Mouse (Mus musculus): ENCODE data around the gene Med8. TPM values are rescaled to one million over a fixed set of nuclear protein-coding genes. Genes with fewer than 3 reads are reported as not detected.

Med8 gene
- polyA plus RNA-seq, 1 experiment: 77.2 TPM

- no peaks in the 10 kb centered on the region for H3K27me3 ChIP-seq (ENCODE audit: control insufficient read depth, insufficient read depth, insufficient read length)
- peaks cover 16% of the 10 kb centered on the region for H3K36me3 ChIP-seq (ENCODE audit: control insufficient read depth, insufficient read depth)
- TF ChIP-seq MYOD1 (IDR thresholded peaks at IDR 0.05; ENCODE audit: control insufficient read depth, insufficient read length, low read depth): no peak
- no peak for TF ChIP-seq CEBPB (IDR thresholded peaks at IDR 0.05; ENCODE audit: low read depth)
- TF ChIP-seq MYOG (IDR thresholded peaks at IDR 0.05; ENCODE audit: control insufficient read depth, extremely low read depth, insufficient read length): no peak
- TF ChIP-seq USF1 (IDR thresholded peaks at IDR 0.05; ENCODE audit: low read depth): no peak
- TF ChIP-seq MAX (IDR thresholded peaks at IDR 0.05): no peak
- no peak for TF ChIP-seq FOSL1 (IDR thresholded peaks at IDR 0.05; ENCODE audit: insufficient read depth, low read length, poor library complexity, severe bottlenecking)
- no peak for TF ChIP-seq CTCF (IDR thresholded peaks at IDR 0.05; ENCODE audit: control insufficient read depth, insufficient read depth, insufficient read length)
- peak overlapping the region; percentile 65 for H3K4me3 ChIP-seq (ENCODE audit: insufficient read depth, poor library complexity, severe bottlenecking)
- peaks cover 40% of the 10 kb centered on the region for H3K79me2 ChIP-seq (ENCODE audit: control insufficient read depth, insufficient read depth)
- peak overlapping the region; percentile 78 for H3ac ChIP-seq (ENCODE audit: control insufficient read depth, insufficient read length, low read depth)
- peaks cover 16% of the 10 kb centered on the region for H3K79me3 ChIP-seq (ENCODE audit: low read depth)
These were observed 18.3 kb downstream of the Med8 start for GRCm38 (mm10) chr4:118427415-118427767.

- H3K36me3 ChIP-seq (ENCODE audit: control insufficient read depth, insufficient read depth): peaks cover 21% of the 10 kb centered on the region
- H3K4me3 ChIP-seq (ENCODE audit: insufficient read depth, poor library complexity, severe bottlenecking): peak within 1 kb of the TSS; percentile 65
- TF ChIP-seq MAX (IDR thresholded peaks at IDR 0.05): no peak
- TF ChIP-seq MYOG (IDR thresholded peaks at IDR 0.05; ENCODE audit: control insufficient read depth, extremely low read depth, insufficient read length): no peak
- TF ChIP-seq MYOD1 (IDR thresholded peaks at IDR 0.05; ENCODE audit: control insufficient read depth, insufficient read length, low read depth): no peak
- peak; percentile 62 for TF ChIP-seq CTCF (IDR thresholded peaks at IDR 0.05; ENCODE audit: control insufficient read depth, insufficient read depth, insufficient read length)
- TF ChIP-seq USF1 (IDR thresholded peaks at IDR 0.05; ENCODE audit: low read depth): no peak
- no peak for TF ChIP-seq CEBPB (IDR thresholded peaks at IDR 0.05; ENCODE audit: low read depth)
- TF ChIP-seq FOSL1 (IDR thresholded peaks at IDR 0.05; ENCODE audit: insufficient read depth, low read length, poor library complexity, severe bottlenecking): no peak
- H3ac ChIP-seq (ENCODE audit: control insufficient read depth, insufficient read length, low read depth): peak within 1 kb of the TSS; percentile 96
- H3K27me3 ChIP-seq (ENCODE audit: control insufficient read depth, insufficient read depth, insufficient read length): no peaks in the 10 kb centered on the region
- peaks cover 16% of the 10 kb centered on the region for H3K79me3 ChIP-seq (ENCODE audit: low read depth)
- H3K79me2 ChIP-seq (ENCODE audit: control insufficient read depth, insufficient read depth): peaks cover 42% of the 10 kb centered on the region
These were observed 18.8 kb downstream of the Med8 start, which contains the start of gene Elovl1 for GRCm38 (mm10) chr4:118427768-118428451. Elovl1 (plus strand) TSS chr4:118428093.

GRCm38 (mm10) chr4:118428531-118429214 is 19.5 kb downstream of the Med8 start:
- Histone ChIP-seq H3K79me2 (ENCODE audit: control insufficient read depth, insufficient read depth) (peaks cover 50% of the 10 kb centered on the region), H3K4me3 (ENCODE audit: insufficient read depth, poor library complexity, severe bottlenecking) (peak overlapping the region; percentile 65), H3K27me3 (ENCODE audit: control insufficient read depth, insufficient read depth, insufficient read length) (no peaks in the 10 kb centered on the region), H3K79me3 (ENCODE audit: low read depth) (peaks cover 16% of the 10 kb centered on the region), H3ac (ENCODE audit: control insufficient read depth, insufficient read length, low read depth) (peak overlapping the region; percentile 96), H3K36me3 (ENCODE audit: control insufficient read depth, insufficient read depth) (peaks cover 29% of the 10 kb centered on the region)
- TF ChIP-seq CEBPB (IDR thresholded peaks at IDR 0.05; ENCODE audit: low read depth): peak; percentile 61
- TF ChIP-seq USF1 (IDR thresholded peaks at IDR 0.05; ENCODE audit: low read depth): peak; percentile 20
- TF ChIP-seq MYOG (IDR thresholded peaks at IDR 0.05; ENCODE audit: control insufficient read depth, extremely low read depth, insufficient read length): no peak
- no peak for TF ChIP-seq MYOD1 (IDR thresholded peaks at IDR 0.05; ENCODE audit: control insufficient read depth, insufficient read length, low read depth)
- peak; percentile 35 for TF ChIP-seq MAX (IDR thresholded peaks at IDR 0.05)
- no peak for TF ChIP-seq FOSL1 (IDR thresholded peaks at IDR 0.05; ENCODE audit: insufficient read depth, low read length, poor library complexity, severe bottlenecking)

GRCm38 (mm10) chr4:118429215-118429895 is 20.2 kb downstream of the Med8 start:
- Histone ChIP-seq H3K4me3 (ENCODE audit: insufficient read depth, poor library complexity, severe bottlenecking) (peak overlapping the region; percentile 65), H3K79me2 (ENCODE audit: control insufficient read depth, insufficient read depth) (peaks cover 56% of the 10 kb centered on the region), H3K27me3 (ENCODE audit: control insufficient read depth, insufficient read depth, insufficient read length) (no peaks in the 10 kb centered on the region), H3K36me3 (ENCODE audit: control insufficient read depth, insufficient read depth) (peaks cover 36% of the 10 kb centered on the region), H3ac (ENCODE audit: control insufficient read depth, insufficient read length, low read depth) (peak overlapping the region; percentile 96), H3K79me3 (ENCODE audit: low read depth) (peaks cover 20% of the 10 kb centered on the region)
- no peak for TF ChIP-seq MAX (IDR thresholded peaks at IDR 0.05)
- no peak for TF ChIP-seq USF1 (IDR thresholded peaks at IDR 0.05; ENCODE audit: low read depth)

GRCm38 (mm10) chr4:118432332-118432731 is 23.2 kb downstream of the Med8 start:
- peaks cover 45% of the 10 kb centered on the region for H3K79me3 ChIP-seq (ENCODE audit: low read depth)
- TF ChIP-seq FOSL1 (IDR thresholded peaks at IDR 0.05; ENCODE audit: insufficient read depth, low read length, poor library complexity, severe bottlenecking) (no peak), MYOD1 (IDR thresholded peaks at IDR 0.05; ENCODE audit: control insufficient read depth, insufficient read length, low read depth) (no peak), CTCF (IDR thresholded peaks at IDR 0.05; ENCODE audit: control insufficient read depth, insufficient read depth, insufficient read length) (no peak), MAX (IDR thresholded peaks at IDR 0.05) (no peak), USF1 (IDR thresholded peaks at IDR 0.05; ENCODE audit: low read depth) (no peak), MYOG (IDR thresholded peaks at IDR 0.05; ENCODE audit: control insufficient read depth, extremely low read depth, insufficient read length) (no peak), CEBPB (IDR thresholded peaks at IDR 0.05; ENCODE audit: low read depth) (no peak)
- H3K4me3 ChIP-seq (ENCODE audit: insufficient read depth, poor library complexity, severe bottlenecking): no peak overlapping the region
- H3ac ChIP-seq (ENCODE audit: control insufficient read depth, insufficient read length, low read depth): no peak overlapping the region
- H3K27me3 ChIP-seq (ENCODE audit: control insufficient read depth, insufficient read depth, insufficient read length): no peaks in the 10 kb centered on the region
- H3K79me2 ChIP-seq (ENCODE audit: control insufficient read depth, insufficient read depth): peaks cover 84% of the 10 kb centered on the region
- H3K36me3 ChIP-seq (ENCODE audit: control insufficient read depth, insufficient read depth): peaks cover 55% of the 10 kb centered on the region
